Mouse (Mus musculus): ENCODE measurements around the gene Susd5. TPM values are rescaled to one million over a fixed set of nuclear protein-coding genes. Genes with fewer than 3 reads are reported as not detected.

Susd5 gene
- polyA plus RNA-seq (2015; fragmentation: Nextera tagmentation; extraction: Ambion mirVana), result 1.1 TPM in 2 replicates

DNA sequence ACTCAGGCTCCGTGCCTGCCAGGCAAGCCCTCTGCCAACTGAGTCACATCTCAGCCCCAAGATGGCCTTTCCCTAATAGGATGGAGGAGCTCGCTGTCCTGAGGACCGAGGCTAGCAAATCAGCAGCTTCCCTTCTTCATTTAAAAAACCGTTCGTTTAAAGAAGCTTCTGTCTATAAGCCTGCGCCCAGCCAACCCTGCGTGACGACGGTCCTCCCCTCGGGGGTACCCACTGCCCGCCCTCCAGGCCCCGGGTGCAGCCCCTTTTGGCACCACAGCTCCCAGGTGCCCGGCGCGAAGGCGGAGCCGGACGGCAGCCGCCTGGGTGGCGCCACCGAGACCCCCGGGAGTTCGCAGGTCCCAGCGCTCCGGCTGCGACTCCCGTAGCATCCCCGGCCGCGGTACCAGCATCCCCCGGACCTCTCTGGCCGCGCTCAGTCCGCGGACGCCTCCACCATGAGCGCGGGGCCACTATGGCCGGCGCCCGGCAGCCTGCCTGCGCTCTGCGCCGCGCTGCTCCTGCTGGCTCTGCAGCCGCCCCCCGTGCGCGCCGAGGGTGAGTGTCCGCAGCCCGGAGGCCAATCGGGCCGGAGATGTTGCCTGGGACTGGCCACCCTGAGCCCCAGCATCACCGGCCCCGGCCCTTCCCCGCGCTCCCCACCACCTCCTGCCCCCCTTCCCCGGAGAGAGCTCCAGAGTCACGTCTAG, at the start of gene Susd5:
Susd5 (plus strand) TSS at position 51 of the 707 bp plus-strand sequence.
- under 1% methylated on average over 53 of the region's 60 CpGs for WGBS
- Histone ChIP-seq H3K36me3 (ENCODE audit: insufficient read depth, low read length) (no peaks in the 10 kb centered on the region), H3K27ac (ENCODE audit: low read length) (no peak within 1 kb of the TSS), H3K4me1 (ENCODE audit: insufficient read depth, low read length) (peaks cover 3% of the 10 kb centered on the region; the same call in 1 of the 2 replicates), H3K9ac (replicated peaks; ENCODE audit: low read length) (peak within 1 kb of the TSS; percentile 50), H3K27me3 (ENCODE audit: insufficient read depth, low read length) (peaks cover 41% of the 10 kb centered on the region), H3K9me3 (ENCODE audit: low read length) (no peaks in the 10 kb centered on the region), H3K4me2 (replicated peaks; ENCODE audit: low read depth, low read length) (peak within 1 kb of the TSS; percentile 77), H3K4me3 (ENCODE audit: low read length) (peak within 1 kb of the TSS; percentile 53)
- ATAC-seq (ENCODE audit: low FRiP score, low TSS enrichment), result peak; percentile 77

DNA sequence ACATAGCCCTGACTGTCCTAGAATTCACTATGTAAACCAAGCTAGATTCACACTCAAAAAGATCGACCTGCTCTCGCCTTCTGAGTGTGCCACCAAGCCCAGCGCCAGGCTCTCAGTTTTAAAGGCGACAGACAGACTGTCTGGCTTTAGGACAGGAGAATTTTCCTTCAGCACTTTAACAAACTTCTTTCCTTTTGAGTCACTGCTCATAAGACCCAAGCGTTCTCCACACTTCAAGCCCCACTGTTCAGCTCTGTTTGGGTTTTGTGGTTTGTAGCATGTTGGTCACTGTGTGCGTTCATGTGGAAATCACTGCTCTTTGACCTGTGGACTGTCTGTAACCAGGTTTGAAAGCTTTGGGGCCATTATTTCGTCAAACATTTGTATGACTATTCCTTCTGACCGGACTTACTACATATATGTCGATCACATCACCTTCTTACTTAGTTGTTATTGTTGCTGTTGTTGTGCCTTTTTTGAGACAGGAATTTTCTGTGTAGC, 49.0 kb upstream of the Susd5 start:
- Histone ChIP-seq H3K27me3 (ENCODE audit: insufficient read depth, low read length) (no peaks in the 10 kb centered on the region), H3K4me1 (ENCODE audit: insufficient read depth, low read length) (no peaks in the 10 kb centered on the region), H3K9me3 (ENCODE audit: low read length) (no peaks in the 10 kb centered on the region), H3K4me2 (replicated peaks; ENCODE audit: low read depth, low read length) (no peak overlapping the region), H3K9ac (replicated peaks; ENCODE audit: low read length) (no peak overlapping the region), H3K27ac (ENCODE audit: low read length) (no peak overlapping the region), H3K36me3 (ENCODE audit: insufficient read depth, low read length) (no peaks in the 10 kb centered on the region), H3K4me3 (ENCODE audit: low read length) (no peak overlapping the region)
- ATAC-seq (ENCODE audit: low FRiP score, low TSS enrichment), result no peak
- 87% methylated on average over 9 of the region's 9 CpGs for WGBS

DNA sequence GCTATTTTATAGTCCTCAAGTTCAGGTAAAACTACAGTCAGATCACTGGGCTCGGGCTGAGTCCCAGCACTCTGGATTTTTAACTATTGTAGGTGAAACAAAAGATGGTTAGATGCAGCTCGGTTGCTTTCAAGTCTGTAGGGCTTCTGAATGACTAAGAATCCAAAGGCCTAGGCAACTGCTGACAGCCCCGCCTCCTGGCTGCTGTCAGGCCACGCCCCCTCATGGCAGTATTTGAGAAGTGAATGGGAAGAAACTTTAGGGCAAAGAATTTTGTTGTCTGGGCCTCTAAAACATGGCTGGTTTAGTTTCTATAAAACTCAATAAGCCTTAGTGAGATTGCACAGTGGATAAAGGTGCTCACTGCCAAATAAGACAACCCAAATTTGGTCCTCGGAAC, 47.4 kb upstream of the Susd5 start:
- Histone ChIP-seq H3K9ac (replicated peaks; ENCODE audit: low read length) (no peak overlapping the region), H3K4me1 (ENCODE audit: insufficient read depth, low read length) (no peaks in the 10 kb centered on the region), H3K4me2 (replicated peaks; ENCODE audit: low read depth, low read length) (no peak overlapping the region), H3K9me3 (ENCODE audit: low read length) (no peaks in the 10 kb centered on the region), H3K27me3 (ENCODE audit: insufficient read depth, low read length) (no peaks in the 10 kb centered on the region), H3K36me3 (ENCODE audit: insufficient read depth, low read length) (no peaks in the 10 kb centered on the region), H3K27ac (ENCODE audit: low read length) (no peak overlapping the region), H3K4me3 (ENCODE audit: low read length) (no peak overlapping the region)
- whole genome bisulfite sequencing, result 61% methylated on average over 5 of the region's 5 CpGs
- no peak for ATAC-seq (ENCODE audit: low FRiP score, low TSS enrichment)

DNA sequence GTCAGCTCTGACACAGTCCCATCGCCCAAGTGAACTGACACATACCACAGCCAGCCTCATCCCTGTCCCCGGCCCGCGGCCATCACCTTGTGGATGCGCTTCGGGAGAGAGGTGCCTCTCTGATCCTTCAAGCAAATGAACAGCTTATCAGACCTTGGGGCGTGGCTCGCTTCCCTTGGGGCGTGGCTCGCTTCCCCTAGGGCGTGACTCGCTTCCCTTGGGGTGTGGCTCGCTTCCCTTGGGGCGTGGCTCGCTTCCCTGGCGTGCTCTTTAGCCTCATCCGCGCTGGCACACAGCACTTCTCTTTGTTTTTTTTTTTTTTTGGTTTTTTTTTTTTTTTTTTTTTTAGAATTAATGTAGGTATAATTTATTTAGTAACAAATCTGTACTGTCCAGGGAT, 45.7 kb upstream of the Susd5 start:
- Histone ChIP-seq H3K4me2 (replicated peaks; ENCODE audit: low read depth, low read length) (no peak overlapping the region), H3K4me1 (ENCODE audit: insufficient read depth, low read length) (no peaks in the 10 kb centered on the region), H3K4me3 (ENCODE audit: low read length) (no peak overlapping the region), H3K27me3 (ENCODE audit: insufficient read depth, low read length) (no peaks in the 10 kb centered on the region), H3K9me3 (ENCODE audit: low read length) (no peaks in the 10 kb centered on the region), H3K27ac (ENCODE audit: low read length) (no peak overlapping the region), H3K36me3 (ENCODE audit: insufficient read depth, low read length) (no peaks in the 10 kb centered on the region), H3K9ac (replicated peaks; ENCODE audit: low read length) (no peak overlapping the region)
- no peak for ATAC-seq (ENCODE audit: low FRiP score, low TSS enrichment)
- WGBS, result 70% methylated on average over 18 of the region's 18 CpGs

DNA sequence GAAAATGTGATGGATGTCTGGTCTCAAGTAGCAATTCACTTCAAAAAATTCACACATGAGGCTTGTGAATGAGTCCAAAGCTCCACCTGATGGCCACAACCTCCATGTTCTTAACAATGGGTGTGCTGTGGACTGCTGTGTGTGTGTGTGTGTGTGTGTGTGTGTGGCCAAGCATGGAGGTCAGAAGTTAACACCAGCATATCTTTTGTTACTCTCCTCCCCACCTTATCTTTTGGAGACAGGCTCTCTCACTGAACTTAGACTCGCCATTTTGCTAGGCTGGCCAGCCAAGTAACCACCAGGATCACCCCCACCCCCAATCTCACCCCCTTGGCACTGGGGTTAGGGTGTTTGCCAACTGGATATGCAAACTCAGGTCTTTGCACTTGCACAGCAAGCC, 42.9 kb upstream of the Susd5 start:
- Histone ChIP-seq H3K27ac (ENCODE audit: low read length) (no peak overlapping the region), H3K9ac (replicated peaks; ENCODE audit: low read length) (no peak overlapping the region), H3K4me1 (ENCODE audit: insufficient read depth, low read length) (no peaks in the 10 kb centered on the region), H3K4me2 (replicated peaks; ENCODE audit: low read depth, low read length) (no peak overlapping the region), H3K4me3 (ENCODE audit: low read length) (no peak overlapping the region), H3K27me3 (ENCODE audit: insufficient read depth, low read length) (no peaks in the 10 kb centered on the region), H3K36me3 (ENCODE audit: insufficient read depth, low read length) (no peaks in the 10 kb centered on the region), H3K9me3 (ENCODE audit: low read length) (0 out of 2 replicates have a peak, but pooled peaks cover 2% of the 10 kb centered on the region)
- ATAC-seq (ENCODE audit: low FRiP score, low TSS enrichment), result no peak
- WGBS, result 86% methylated on average over 1 of the region's 1 CpGs

DNA sequence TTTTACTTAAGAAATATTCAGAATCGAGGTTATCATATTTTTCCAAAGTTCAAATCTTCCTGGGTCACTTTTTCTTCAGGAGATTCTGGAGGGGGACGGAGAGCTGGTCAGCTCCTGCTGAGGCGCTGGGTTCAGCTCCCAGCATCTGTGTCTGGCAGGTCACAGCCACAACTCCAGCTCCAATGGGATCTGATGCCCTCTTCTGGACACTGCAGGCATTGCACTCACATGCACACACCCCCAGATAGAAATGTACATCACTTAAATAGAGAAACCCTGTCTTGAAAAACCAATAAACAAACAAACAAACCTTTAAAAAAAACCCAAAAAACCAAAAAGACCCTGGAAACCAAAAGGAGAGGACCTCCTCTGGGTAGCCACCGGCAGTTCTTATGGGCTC, 41.2 kb upstream of the Susd5 start:
- H3K4me1 ChIP-seq (ENCODE audit: insufficient read depth, low read length), result no peaks in the 10 kb centered on the region
- no peak for ATAC-seq (ENCODE audit: low FRiP score, low TSS enrichment)
- H3K9me3 ChIP-seq (ENCODE audit: low read length), result 0 out of 2 replicates have a peak, but pooled peaks cover 2% of the 10 kb centered on the region
- no peak overlapping the region for H3K27ac ChIP-seq (ENCODE audit: low read length)
- H3K4me2 ChIP-seq (replicated peaks; ENCODE audit: low read depth, low read length), result no peak overlapping the region
- 88% methylated on average over 4 of the region's 4 CpGs for WGBS
- no peak overlapping the region for H3K4me3 ChIP-seq (ENCODE audit: low read length)
- H3K9ac ChIP-seq (replicated peaks; ENCODE audit: low read length), result no peak overlapping the region
- H3K36me3 ChIP-seq (ENCODE audit: insufficient read depth, low read length), result no peaks in the 10 kb centered on the region
- H3K27me3 ChIP-seq (ENCODE audit: insufficient read depth, low read length), result no peaks in the 10 kb centered on the region

DNA sequence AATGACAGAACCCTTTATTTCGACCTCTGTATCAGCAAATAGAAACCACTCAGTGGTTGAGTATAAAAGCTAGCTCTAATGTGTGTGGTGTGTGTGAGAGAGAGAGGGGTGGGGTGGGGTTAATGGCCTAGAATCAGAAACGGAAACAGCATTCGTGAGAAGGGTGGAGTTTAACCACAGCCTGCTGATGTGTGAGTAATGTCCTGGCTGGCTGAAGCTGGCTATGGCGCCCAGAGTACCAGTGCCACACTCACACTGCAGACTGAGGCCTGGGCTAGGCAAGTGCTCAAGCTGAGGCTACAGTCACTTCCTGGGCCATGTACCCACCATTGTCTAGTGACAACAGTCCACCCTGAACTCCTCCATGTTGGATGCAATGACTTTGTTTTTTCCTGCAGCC, 40.5 kb upstream of the Susd5 start:
- ATAC-seq (ENCODE audit: low FRiP score, low TSS enrichment), result no peak
- Histone ChIP-seq H3K4me2 (replicated peaks; ENCODE audit: low read depth, low read length) (no peak overlapping the region), H3K27me3 (ENCODE audit: insufficient read depth, low read length) (no peaks in the 10 kb centered on the region), H3K4me1 (ENCODE audit: insufficient read depth, low read length) (no peaks in the 10 kb centered on the region), H3K4me3 (ENCODE audit: low read length) (no peak overlapping the region), H3K9ac (replicated peaks; ENCODE audit: low read length) (no peak overlapping the region), H3K9me3 (ENCODE audit: low read length) (0 out of 2 replicates have a peak, but pooled peaks cover 2% of the 10 kb centered on the region), H3K27ac (ENCODE audit: low read length) (no peak overlapping the region), H3K36me3 (ENCODE audit: insufficient read depth, low read length) (no peaks in the 10 kb centered on the region)
- WGBS, result 73% methylated on average over 4 of the region's 4 CpGs

DNA sequence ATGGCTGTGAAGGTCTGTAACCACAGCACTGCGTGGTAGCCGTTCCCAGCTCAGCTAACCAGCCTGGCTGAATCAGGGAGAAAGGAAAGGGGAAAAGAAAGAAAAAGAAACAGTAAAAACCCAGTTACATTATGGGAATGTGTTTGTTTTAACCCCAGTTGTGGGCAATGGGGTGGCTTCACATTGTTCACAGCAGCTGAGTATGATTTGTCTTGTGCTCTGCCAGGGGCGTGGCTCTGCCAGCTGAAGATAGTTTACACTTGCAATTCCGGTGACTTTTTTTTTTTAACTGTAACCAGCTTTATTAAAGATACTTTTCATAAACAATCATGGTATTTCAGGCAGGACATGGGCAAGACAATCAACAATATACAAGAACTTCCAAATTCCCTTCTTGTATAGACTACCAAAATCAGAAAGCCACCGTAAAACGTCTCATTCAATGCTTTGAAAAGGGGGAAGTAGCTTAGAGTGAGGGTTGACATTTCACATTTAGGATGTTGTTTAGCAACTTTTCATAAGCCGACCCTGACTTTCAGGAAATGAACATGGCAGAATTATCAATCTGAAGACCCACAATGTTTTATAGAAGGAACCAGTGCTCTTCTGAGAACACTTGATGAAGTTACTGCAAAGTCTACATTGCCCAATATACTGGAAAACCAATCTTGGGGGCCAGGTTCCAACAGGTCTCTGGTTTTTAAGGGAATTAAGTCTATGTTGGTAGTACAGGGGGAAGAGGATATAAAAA, 37.8 kb upstream of the Susd5 start:
- 0 out of 2 replicates have a peak, but pooled peaks cover 2% of the 10 kb centered on the region for H3K9me3 ChIP-seq (ENCODE audit: low read length)
- 87% methylated on average over 7 of the region's 7 CpGs for WGBS

DNA sequence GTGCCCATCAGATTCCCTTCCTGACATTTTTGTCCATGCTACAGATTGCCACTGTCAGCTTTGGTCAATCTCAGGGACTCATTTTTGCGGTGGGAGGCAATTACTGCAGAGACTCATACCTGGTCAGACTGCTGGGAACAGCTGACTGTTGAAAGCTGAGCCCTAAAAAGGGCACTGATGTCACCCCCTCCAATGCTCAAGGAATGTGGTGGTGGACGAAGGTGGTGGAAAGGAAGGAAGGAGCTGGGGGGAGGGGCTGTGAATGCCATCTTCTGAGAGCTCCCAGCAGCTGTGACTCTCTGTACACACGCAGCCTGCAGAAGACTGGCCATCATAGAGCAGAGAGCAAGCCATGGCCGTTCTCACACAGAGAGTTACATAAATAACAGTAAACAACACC, 34.8 kb upstream of the Susd5 start:
- no peak overlapping the region for H3K9ac ChIP-seq (replicated peaks; ENCODE audit: low read length)
- WGBS, result 46% methylated on average over 4 of the region's 4 CpGs

More for the DNA sequence above, 37.8 kb upstream of the Susd5 start:
- H3K4me3 ChIP-seq (ENCODE audit: low read length), result no peak overlapping the region
- no peaks in the 10 kb centered on the region for H3K27me3 ChIP-seq (ENCODE audit: insufficient read depth, low read length)
- H3K36me3 ChIP-seq (ENCODE audit: insufficient read depth, low read length), result no peaks in the 10 kb centered on the region
- no peak for ATAC-seq (ENCODE audit: low FRiP score, low TSS enrichment)
- H3K4me2 ChIP-seq (replicated peaks; ENCODE audit: low read depth, low read length), result no peak overlapping the region
- H3K4me1 ChIP-seq (ENCODE audit: insufficient read depth, low read length), result no peaks in the 10 kb centered on the region
- H3K27ac ChIP-seq (ENCODE audit: low read length), result no peak overlapping the region
- H3K9ac ChIP-seq (replicated peaks; ENCODE audit: low read length), result no peak overlapping the region

DNA sequence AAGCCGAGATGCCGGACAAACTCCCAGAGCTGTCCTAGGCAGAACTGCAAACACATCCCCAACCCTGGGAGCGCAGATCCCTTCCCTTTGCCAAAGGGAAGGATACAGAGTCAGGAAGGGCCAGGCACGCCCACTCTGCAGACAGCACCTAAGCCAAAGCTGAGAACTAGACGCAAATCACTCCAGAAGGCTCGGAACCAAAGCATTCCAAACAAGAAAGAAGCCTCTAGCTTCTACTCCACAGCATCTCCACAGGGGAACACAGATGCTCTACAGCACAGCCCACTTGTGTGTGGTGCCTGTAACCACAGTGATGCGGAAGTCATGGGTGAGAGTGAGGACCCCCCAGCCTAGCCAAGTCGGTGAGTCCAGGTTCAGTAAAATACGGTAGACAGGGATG, 31.8 kb upstream of the Susd5 start:
- 28% methylated on average over 9 of the region's 9 CpGs for WGBS
- Histone ChIP-seq H3K4me1 (ENCODE audit: insufficient read depth, low read length) (peaks cover 7% of the 10 kb centered on the region; the same call in 1 of the 2 replicates), H3K4me3 (ENCODE audit: low read length) (no peak overlapping the region), H3K9me3 (ENCODE audit: low read length) (no peaks in the 10 kb centered on the region), H3K27ac (ENCODE audit: low read length) (no peak overlapping the region), H3K36me3 (ENCODE audit: insufficient read depth, low read length) (no peaks in the 10 kb centered on the region), H3K27me3 (ENCODE audit: insufficient read depth, low read length) (no peaks in the 10 kb centered on the region), H3K9ac (replicated peaks; ENCODE audit: low read length) (no peak overlapping the region), H3K4me2 (replicated peaks; ENCODE audit: low read depth, low read length) (no peak overlapping the region)
- ATAC-seq (ENCODE audit: low FRiP score, low TSS enrichment), result no peak

More for the DNA sequence above, 34.8 kb upstream of the Susd5 start:
- ATAC-seq (ENCODE audit: low FRiP score, low TSS enrichment), result no peak
- no peaks in the 10 kb centered on the region for H3K27me3 ChIP-seq (ENCODE audit: insufficient read depth, low read length)
- H3K36me3 ChIP-seq (ENCODE audit: insufficient read depth, low read length), result no peaks in the 10 kb centered on the region
- no peak overlapping the region for H3K4me2 ChIP-seq (replicated peaks; ENCODE audit: low read depth, low read length)
- H3K9me3 ChIP-seq (ENCODE audit: low read length), result 0 out of 2 replicates have a peak, but pooled peaks cover 2% of the 10 kb centered on the region
- H3K4me1 ChIP-seq (ENCODE audit: insufficient read depth, low read length), result peaks cover 7% of the 10 kb centered on the region; the same call in 1 of the 2 replicates
- no peak overlapping the region for H3K4me3 ChIP-seq (ENCODE audit: low read length)
- no peak overlapping the region for H3K27ac ChIP-seq (ENCODE audit: low read length)

Measured in kidney, embryonic 16.5 days (tissue).